Mouse (Mus musculus) gastrocnemius, adult 18-20 months (tissue): ENCODE results near the gene Garem2. TPM values are rescaled to one million over a fixed set of nuclear protein-coding genes. Genes with fewer than 3 reads are reported as not detected.

Experiments used
- DNase-seq: peaks from one replicate; pipeline ENCODE4 v3.0.0; 2021; ENCODE audit warnings: low spot score
- total RNA-seq, 2 experiments: library from RNA; stranded (reverse); gene quantifications; 2 replicates each; pipeline ENCODE4 v1.2.3; 2021

Garem2 gene
- total RNA-seq, 2 experiments from 2014 or later = not detected

GRCm38 (mm10) chr5:30111126-30111525 is 6.2 kb downstream of the Garem2 start:
- DNase-seq = no peak

GRCm38 (mm10) chr5:30111771-30112170 is 6.8 kb downstream of the Garem2 start:
- no peak for DNase-seq

- no peak for DNase-seq
Measured at GRCm38 (mm10) chr5:30112533-30113068, 7.6 kb downstream of the Garem2 start.

- peak; percentile 38 for DNase-seq
Measured at GRCm38 (mm10) chr5:30113881-30114760, 9.2 kb downstream of the Garem2 start.

GRCm38 (mm10) chr5:30114761-30115140 is 9.8 kb downstream of the Garem2 start:
- no peak for DNase-seq

- no peak for DNase-seq
Measured at GRCm38 (mm10) chr5:30115718-30116117, 10.8 kb downstream of the Garem2 start.

- DNase-seq = no peak
Measured at GRCm38 (mm10) chr5:30118018-30118417, 13.1 kb downstream of the Garem2 start.

- no peak for DNase-seq
Measured at GRCm38 (mm10) chr5:30119163-30119562, 14.2 kb downstream of the Garem2 start.

- no peak for DNase-seq
Measured at GRCm38 (mm10) chr5:30120106-30120505, 15.1 kb downstream of the Garem2 start.

GRCm38 (mm10) chr5:30122481-30122880 is 17.5 kb downstream of the Garem2 start:
- no peak for DNase-seq

GRCm38 (mm10) chr5:30125587-30125986 is 20.6 kb downstream of the Garem2 start:
- DNase-seq = peak; percentile 38

GRCm38 (mm10) chr5:30126756-30127155 is 21.8 kb downstream of the Garem2 start:
- no peak for DNase-seq

- DNase-seq = no peak
Measured at GRCm38 (mm10) chr5:30127921-30128597, 23.1 kb downstream of the Garem2 start.

GRCm38 (mm10) chr5:30128680-30129079 is 23.7 kb downstream of the Garem2 start:
- DNase-seq = no peak

GRCm38 (mm10) chr5:30131246-30131645 is 26.3 kb downstream of the Garem2 start:
- DNase-seq = no peak

GRCm38 (mm10) chr5:30132173-30132572 is 27.2 kb downstream of the Garem2 start:
- DNase-seq = no peak

- DNase-seq = no peak
Measured at GRCm38 (mm10) chr5:30135711-30136231, 30.8 kb downstream of the Garem2 start.

GRCm38 (mm10) chr5:30137271-30137670 is 32.3 kb downstream of the Garem2 start:
- no peak for DNase-seq

- DNase-seq = no peak
Measured at GRCm38 (mm10) chr5:30138193-30138592, 33.2 kb downstream of the Garem2 start.

GRCm38 (mm10) chr5:30146526-30146925 is 41.6 kb downstream of the Garem2 start:
- no peak for DNase-seq

- no peak for DNase-seq
Measured at GRCm38 (mm10) chr5:30148133-30148920, 43.4 kb downstream of the Garem2 start.
